Mouse (Mus musculus) G1E (cell line): ENCODE measurements around the gene Fndc3b. TPM values are rescaled to one million over a fixed set of nuclear protein-coding genes. Genes with fewer than 3 reads are reported as not detected.

Experiments used
- ATAC-seq: 2 replicates; pipeline ENCODE4 v1.8.0; 2016; ENCODE audit warnings: mild to moderate bottlenecking; ENCODE audit not compliant: insufficient number of reproducible peaks, poor library complexity, low FRiP score, severe bottlenecking; ENCODE audit errors: extremely low read depth
- DNase-seq: peaks from one replicate; pipeline ENCODE4 v3.0.0; 2012; ENCODE audit warnings: low spot score
- H3K27me3 ChIP-seq: 2 replicates; pipeline ENCODE4 v1.6.1; 2012; ENCODE audit warnings: mild to moderate bottlenecking, low read length, inconsistent platforms; ENCODE audit not compliant: insufficient read depth
- H3K36me3 ChIP-seq: replicated peaks from 2 replicates; pipeline ENCODE3; 2012; ENCODE audit warnings: mild to moderate bottlenecking, inconsistent platforms
- H3K4me1 ChIP-seq: 2 replicates; pipeline ENCODE4 v1.6.1; 2012; ENCODE audit warnings: low read depth, low read length, inconsistent platforms, mixed read lengths; ENCODE audit not compliant: insufficient read depth
- H3K4me3 ChIP-seq: 2 replicates; pipeline ENCODE4 v1.5.1; 2012; ENCODE audit warnings: low read depth, mild to moderate bottlenecking, inconsistent platforms, low read length, moderate library complexity, mixed read lengths
- H3K9me3 ChIP-seq: replicated peaks from 2 replicates; pipeline ENCODE4 v1.6.1; 2012; ENCODE audit warnings: inconsistent platforms
- CTCF ChIP-seq: IDR thresholded peaks from 2 replicates; pipeline ENCODE4 v1.5.1; 2012; ENCODE audit warnings: low read depth, low read length, inconsistent platforms, mixed read lengths
- GATA1 ChIP-seq: IDR thresholded peaks from 2 replicates; pipeline ENCODE4 v1.6.1; 2012; ENCODE audit warnings: borderline replicate concordance, low read length, inconsistent platforms, mixed read lengths
- GATA2 ChIP-seq: IDR thresholded peaks from 2 replicates; pipeline ENCODE4 v1.6.1; 2012; ENCODE audit warnings: low read depth, low read length, inconsistent platforms, borderline replicate concordance
- POLR2AphosphoS5 ChIP-seq: IDR thresholded peaks from 2 replicates; pipeline ENCODE4 v1.6.1; 2012; ENCODE audit warnings: low read depth, low read length, inconsistent platforms; ENCODE audit not compliant: insufficient replicate concordance
- TAL1 ChIP-seq: conservative IDR thresholded peaks from 2 replicates; pipeline ENCODE4 v1.6.1; 2012; ENCODE audit warnings: low read depth, low read length, inconsistent platforms, mixed read lengths
- polyA plus RNA-seq: library from polyadenylated mRNA; stranded (reverse); fragments of >175 nt; gene quantifications from 2 replicates; pipeline ENCODE4 v1.2.3, GENCODE M21; 2012
- total RNA-seq, 2 experiments: library from RNA; stranded (forward) in 1 of 2; stranded (reverse) in 1 of 2; fragments of 200-1000 nt in 1 of 2; fragments of >200 nt in 1 of 2; fragmentation: Nextera tagmentation in 1 of 2; gene quantifications; 2 replicates each; pipeline ENCODE4 v1.2.3; 2014 to 2017

Fndc3b gene
- total and polyA plus RNA-seq, 3 experiments: 0.16 TPM; not detected in 2

GRCm38 (mm10) chr3:27588604-27589003 is 122.5 kb downstream of the Fndc3b start:
- no peak for TF ChIP-seq CTCF
- no peak for TF ChIP-seq POLR2AphosphoS5
- no peak for TF ChIP-seq TAL1
- no peak for TF ChIP-seq GATA2
- TF ChIP-seq GATA1: no peak
- Histone ChIP-seq H3K27me3 (no peaks in the 10 kb centered on the region), H3K36me3 (no peaks in the 10 kb centered on the region), H3K4me3 (no peak overlapping the region), H3K4me1 (no peaks in the 10 kb centered on the region), H3K9me3 (no peaks in the 10 kb centered on the region)
- DNase-seq (no peak), ATAC-seq (no peak)

- no peaks in the 10 kb centered on the region for H3K9me3 ChIP-seq
- DNase-seq: no peak
- TF ChIP-seq POLR2AphosphoS5: no peak
- no peak for TF ChIP-seq CTCF
- no peak for TF ChIP-seq GATA2
- TF ChIP-seq TAL1: no peak
- TF ChIP-seq GATA1: no peak
- no peak for ATAC-seq
- H3K4me3 ChIP-seq: no peak overlapping the region
- no peaks in the 10 kb centered on the region for H3K4me1 ChIP-seq
- no peaks in the 10 kb centered on the region for H3K36me3 ChIP-seq
- H3K27me3 ChIP-seq: 0 out of 2 replicates have a peak, but pooled peaks cover 3% of the 10 kb centered on the region
Measured at GRCm38 (mm10) chr3:27584607-27585605, 126.2 kb downstream of the Fndc3b start.

- Histone ChIP-seq H3K27me3 (0 out of 2 replicates have a peak, but pooled peaks cover 3% of the 10 kb centered on the region), H3K4me3 (no peak overlapping the region), H3K36me3 (no peaks in the 10 kb centered on the region), H3K9me3 (no peaks in the 10 kb centered on the region), H3K4me1 (no peaks in the 10 kb centered on the region)
- DNase-seq (no peak), ATAC-seq (no peak)
- no peak for TF ChIP-seq GATA1
- TF ChIP-seq CTCF: no peak
- TF ChIP-seq TAL1: no peak
- TF ChIP-seq POLR2AphosphoS5: no peak
- no peak for TF ChIP-seq GATA2
Measured at GRCm38 (mm10) chr3:27581931-27582840, 128.9 kb downstream of the Fndc3b start.

GRCm38 (mm10) chr3:27580956-27581355 is 130.2 kb downstream of the Fndc3b start:
- Histone ChIP-seq H3K9me3 (no peaks in the 10 kb centered on the region), H3K4me3 (no peak overlapping the region), H3K36me3 (no peaks in the 10 kb centered on the region), H3K4me1 (no peaks in the 10 kb centered on the region), H3K27me3 (0 out of 2 replicates have a peak, but pooled peaks cover 3% of the 10 kb centered on the region)
- TF ChIP-seq POLR2AphosphoS5 (no peak), GATA1 (no peak), CTCF (no peak), TAL1 (no peak), GATA2 (no peak)
- ATAC-seq (no peak), DNase-seq (no peak)

- ATAC-seq (no peak), DNase-seq (no peak)
- TF ChIP-seq GATA2 (no peak), TAL1 (no peak), POLR2AphosphoS5 (no peak), CTCF (no peak), GATA1 (no peak)
- Histone ChIP-seq H3K4me3 (no peak overlapping the region), H3K36me3 (no peaks in the 10 kb centered on the region), H3K4me1 (no peaks in the 10 kb centered on the region), H3K9me3 (no peaks in the 10 kb centered on the region), H3K27me3 (0 out of 2 replicates have a peak, but pooled peaks cover 3% of the 10 kb centered on the region)
Measured at GRCm38 (mm10) chr3:27579894-27580613, 131.1 kb downstream of the Fndc3b start.
